Mouse (Mus musculus) lung, postnatal 0 days (tissue): ENCODE results near the gene Diexf.

Experiments used
- CTCF ChIP-seq: IDR thresholded peaks from 2 replicates; pipeline ENCODE4 v1.5.1; 2016; ENCODE audit warnings: antibody characterized with exemption, mild to moderate bottlenecking
- EP300 ChIP-seq: IDR thresholded peaks from 2 replicates; pipeline ENCODE4 v1.6.1; 2016; ENCODE audit warnings: antibody characterized with exemption, mild to moderate bottlenecking, control low read depth

DNA sequence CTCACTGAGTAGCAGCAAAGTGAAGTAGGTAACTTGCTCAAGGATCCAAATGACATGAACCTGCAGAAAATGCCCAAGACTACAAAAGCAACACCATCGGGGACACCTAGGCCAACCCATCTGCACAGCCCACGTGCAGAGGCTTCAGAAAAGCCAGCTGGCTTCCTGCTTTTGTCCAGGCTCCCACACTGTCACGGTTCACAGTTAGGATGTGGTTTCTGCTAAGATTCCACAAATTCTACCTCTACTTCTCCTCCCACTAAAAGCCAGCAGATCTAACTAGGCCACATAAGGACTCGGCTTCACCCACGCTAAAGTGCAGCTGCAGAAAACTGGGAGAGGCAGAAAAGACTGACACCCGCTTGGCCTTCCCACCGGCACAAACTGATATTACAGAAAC, 7.3 kb downstream of the Diexf start:
- TF ChIP-seq CTCF: no peak
- TF ChIP-seq EP300: no peak
